Comparison of ENCODE assay signal across 8 mouse cellular contexts in genomic region chr1:182792521-182793071, GRCm38 (mm10). TPM values are rescaled to one million over a fixed set of nuclear protein-coding genes. Genes with fewer than 3 reads are reported as not detected.
DNase-seq lines count a peak whose midpoint lies in the region; ATAC-seq lines count a peak whose summit lies in the region.

No protein-coding gene starts in this region.

- ATAC-seq in embryonic facial prominence, embryonic 14.5 days (ENCODE audit: low read depth) = peak; percentile 77
- peak; percentile 45; the same call in 1 of the 2 replicates for ATAC-seq in limb, embryonic 11.5 days (ENCODE audit: insufficient number of reproducible peaks, low FRiP score, low TSS enrichment, low read depth)
- ATAC-seq in midbrain, embryonic 15.5 days (replicated peaks) = no peak
- peak; percentile 45; the same call in 1 of the 2 replicates for ATAC-seq in stomach, embryonic 15.5 days (ENCODE audit: insufficient read depth, low FRiP score, low read depth)

- peak; percentile 6 to 31 for DNase-seq in urinary bladder, adult 18-20 months (ENCODE audit: low spot score in 2 of 2)
- no peak for DNase-seq in urinary bladder, postnatal 10 days (ENCODE audit: low spot score)
- peak; percentile 86 for DNase-seq in embryonic facial prominence, embryonic 14.5 days (ENCODE audit: low spot score)
- peak; percentile 54 to 59 for DNase-seq in heart, adult 9 months (ENCODE audit: low spot score in 2 of 2)
- DNase-seq in kidney, adult 8-10 months = peak; percentile 48 to 68
- peak; percentile 88 for DNase-seq in limb, embryonic 11.5 days (ENCODE audit: low spot score)

- no peak overlapping the region for H3K9ac ChIP-seq in embryonic facial prominence, embryonic 14.5 days (ENCODE audit: low read depth, low read length)
- H3K9ac ChIP-seq in limb, embryonic 11.5 days (ENCODE audit: low read length) = no peak overlapping the region
- no peak overlapping the region for H3K9ac ChIP-seq in midbrain, embryonic 15.5 days
- H3K9ac ChIP-seq in stomach, embryonic 15.5 days = no peak overlapping the region

- peak overlapping the region; percentile 67 for H3K27ac ChIP-seq in embryonic facial prominence, embryonic 14.5 days (replicated peaks; ENCODE audit: low read depth, low read length)
- 0 out of 2 replicates have a peak overlapping the region, but pooled peaks have one; percentile 45 for H3K27ac ChIP-seq in limb, embryonic 11.5 days (replicated peaks; ENCODE audit: low read depth, low read length)
- peak overlapping the region; percentile 49; the same call in 1 of the 2 replicates for H3K27ac ChIP-seq in midbrain, embryonic 15.5 days
- peak overlapping the region; percentile 63; the same call in 1 of the 2 replicates for H3K27ac ChIP-seq in stomach, embryonic 15.5 days

- H3K4me2 ChIP-seq in embryonic facial prominence, embryonic 14.5 days (ENCODE audit: low read depth, low read length) = peak overlapping the region; percentile 38
- peak overlapping the region; percentile 27; the same call in 1 of the 2 replicates for H3K4me2 ChIP-seq in limb, embryonic 11.5 days (ENCODE audit: low read depth, severe bottlenecking)
- no peak overlapping the region for H3K4me2 ChIP-seq in midbrain, embryonic 15.5 days
- peak overlapping the region; percentile 28 for H3K4me2 ChIP-seq in stomach, embryonic 15.5 days

- no peaks in the 10 kb centered on the region for H3K27me3 ChIP-seq in embryonic facial prominence, embryonic 14.5 days (replicated peaks; ENCODE audit: control insufficient read depth, insufficient read depth, low read length)
- no peaks in the 10 kb centered on the region for H3K27me3 ChIP-seq in limb, embryonic 11.5 days (ENCODE audit: control insufficient read depth, insufficient read depth, low read length)
- H3K27me3 ChIP-seq in midbrain, embryonic 15.5 days (replicated peaks) = no peaks in the 10 kb centered on the region
- H3K27me3 ChIP-seq in stomach, embryonic 15.5 days (replicated peaks) = no peaks in the 10 kb centered on the region

- 6% methylated on average over 15 of the region's 16 CpGs for WGBS in embryonic facial prominence, embryonic 14.5 days
- WGBS in limb, embryonic 11.5 days = 13% methylated on average over 16 of the region's 16 CpGs
- WGBS in midbrain, embryonic 15.5 days = 23% methylated on average over 16 of the region's 16 CpGs
- whole genome bisulfite sequencing in stomach, embryonic 15.5 days = 13% methylated on average over 16 of the region's 16 CpGs

- H3K9me3 ChIP-seq in embryonic facial prominence, embryonic 14.5 days (ENCODE audit: control insufficient read depth, low read length) = no peaks in the 10 kb centered on the region
- H3K9me3 ChIP-seq in limb, embryonic 11.5 days (ENCODE audit: control insufficient read depth, low read length) = no peaks in the 10 kb centered on the region
- H3K9me3 ChIP-seq in midbrain, embryonic 15.5 days = no peaks in the 10 kb centered on the region
- H3K9me3 ChIP-seq in stomach, embryonic 15.5 days = no peaks in the 10 kb centered on the region

- H3K36me3 ChIP-seq in embryonic facial prominence, embryonic 14.5 days (ENCODE audit: control insufficient read depth, insufficient read depth, low read length) = no peaks in the 10 kb centered on the region
- H3K36me3 ChIP-seq in limb, embryonic 11.5 days (ENCODE audit: control insufficient read depth, insufficient read depth, low read length) = no peaks in the 10 kb centered on the region
- H3K36me3 ChIP-seq in midbrain, embryonic 15.5 days (replicated peaks) = no peaks in the 10 kb centered on the region
- H3K36me3 ChIP-seq in stomach, embryonic 15.5 days = no peaks in the 10 kb centered on the region

- H3K4me3 ChIP-seq in embryonic facial prominence, embryonic 14.5 days (ENCODE audit: low read depth, low read length) = no peak overlapping the region
- no peak overlapping the region for H3K4me3 ChIP-seq in limb, embryonic 11.5 days (ENCODE audit: low read depth, low read length)
- no peak overlapping the region for H3K4me3 ChIP-seq in midbrain, embryonic 15.5 days
- no peak overlapping the region for H3K4me3 ChIP-seq in stomach, embryonic 15.5 days (replicated peaks)

- peaks cover 13% of the 10 kb centered on the region for H3K4me1 ChIP-seq in embryonic facial prominence, embryonic 14.5 days (ENCODE audit: control insufficient read depth, insufficient read depth, low read length)
- H3K4me1 ChIP-seq in limb, embryonic 11.5 days (ENCODE audit: control insufficient read depth, insufficient read depth, low read length) = peaks cover 3% of the 10 kb centered on the region
- peaks cover 19% of the 10 kb centered on the region for H3K4me1 ChIP-seq in midbrain, embryonic 15.5 days
- H3K4me1 ChIP-seq in stomach, embryonic 15.5 days = peaks cover 10% of the 10 kb centered on the region

RNA-seq across cellular contexts. Expression of gene Susd4, which starts 28.9 kb away (rescaled TPM):
- 11.7 and 15.0 TPM in 2 replicates for polyA plus RNA-seq in embryonic facial prominence, embryonic 14.5 days (2014; fragmentation: Nextera tagmentation; extraction: Ambion mirVana)
- 10.0 and 11.7 TPM in 2 replicates for polyA plus RNA-seq in limb, embryonic 11.5 days (2014; fragmentation: Nextera tagmentation; extraction: Ambion mirVana)
- 77.3 and 81.8 TPM in 2 replicates for polyA plus RNA-seq in midbrain, embryonic 15.5 days (2015; fragmentation: Nextera tagmentation; extraction: Ambion mirVana)
- polyA plus RNA-seq in stomach, embryonic 15.5 days (2015; fragmentation: Nextera tagmentation; extraction: Ambion mirVana) = 13.7 and 17.8 TPM in 2 replicates

RNA-seq across cellular contexts. Expression of gene Ccdc185, which starts 43.6 kb away (rescaled TPM):
- polyA plus RNA-seq in embryonic facial prominence, embryonic 14.5 days (2014; fragmentation: Nextera tagmentation; extraction: Ambion mirVana) = not detected in 2 replicates
- polyA plus RNA-seq in limb, embryonic 11.5 days (2014; fragmentation: Nextera tagmentation; extraction: Ambion mirVana) = not detected in 2 replicates
- not detected in 2 replicates for polyA plus RNA-seq in midbrain, embryonic 15.5 days (2015; fragmentation: Nextera tagmentation; extraction: Ambion mirVana)
- polyA plus RNA-seq in stomach, embryonic 15.5 days (2015; fragmentation: Nextera tagmentation; extraction: Ambion mirVana) = not detected in 2 replicates
